Mouse (Mus musculus) midbrain, embryonic 16.5 days (tissue): Measurements from ENCODE around the gene Chid1. TPM values are rescaled to one million over a fixed set of nuclear protein-coding genes. Genes with fewer than 3 reads are reported as not detected.
A peak's percentile ranks its signal among the peaks of the same experiment; 100 is the strongest.

ENCODE experiments used
- ATAC-seq: fragments of 200-750 bp; cut with Nextera tagmentation; 2 replicates; pipeline ENCODE4 v1.8.0; 2017; ENCODE audit warnings: moderate TSS enrichment
- H3K27ac ChIP-seq: fragments of 300-500 bp; sonication (generic); 2 replicates; pipeline ENCODE4 v1.5.1; 2014; ENCODE audit warnings: mild to moderate bottlenecking, low read length, mixed read lengths
- H3K27me3 ChIP-seq: fragments of 300-500 bp; sonication (generic); 2 replicates; pipeline ENCODE4 v1.6.1; 2014; ENCODE audit warnings: low read depth, low read length, mixed read lengths; ENCODE audit not compliant: control insufficient read depth, insufficient read depth
- H3K36me3 ChIP-seq: fragments of 300-500 bp; sonication (generic); 2 replicates; pipeline ENCODE4 v1.6.1; 2014; ENCODE audit warnings: mild to moderate bottlenecking, low read length, moderate library complexity, mixed read lengths; ENCODE audit not compliant: control insufficient read depth, insufficient read depth
- H3K4me1 ChIP-seq: fragments of 300-500 bp; sonication (generic); 2 replicates; pipeline ENCODE4 v1.6.1; 2014; ENCODE audit warnings: mild to moderate bottlenecking, low read length, mixed read lengths; ENCODE audit not compliant: control insufficient read depth, insufficient read depth
- H3K4me2 ChIP-seq: fragments of 300-500 bp; sonication (generic); 2 replicates; pipeline ENCODE4 v1.6.1; 2014; ENCODE audit warnings: mild to moderate bottlenecking, low read length, mixed read lengths
- H3K4me3 ChIP-seq: fragments of 300-500 bp; sonication (generic); 2 replicates; pipeline ENCODE4 v1.5.1; 2014; ENCODE audit warnings: low read depth, mild to moderate bottlenecking, low read length, moderate library complexity, mixed read lengths
- H3K9ac ChIP-seq: fragments of 300-500 bp; sonication (generic); 2 replicates; pipeline ENCODE4 v1.6.1; 2014; ENCODE audit warnings: low read depth, low read length, mixed read lengths
- H3K9me3 ChIP-seq: fragments of 300-500 bp; sonication (generic); replicated peaks from 2 replicates; pipeline ENCODE4 v1.6.1; 2014; ENCODE audit warnings: mild to moderate bottlenecking, low read length, mixed read lengths; ENCODE audit not compliant: control insufficient read depth, poor library complexity, severe bottlenecking
- WGBS: fragments of 180-500 bp; shearing (Covaris S2); extraction: QIAGEN DNeasy Blood & Tissue Kit; methylation state at CpG from one replicate; pipeline ENCODE4 v1.1.7; 2014; 5-methylcytosine and 5-hydroxymethylcytosine counted together
- polyA plus RNA-seq: library from polyadenylated mRNA; unstranded; fragments of >200 nt; fragmentation: Nextera tagmentation; extraction: Ambion mirVana; gene quantifications from 2 replicates; pipeline ENCODE4 v1.2.1, GENCODE M21; 2015

Chid1 gene
- polyA plus RNA-seq, 1 experiment from 2014 or later = 52.8 TPM

- H3K4me2 ChIP-seq = no peak overlapping the region
- H3K9me3 ChIP-seq = no peaks in the 10 kb centered on the region
- H3K27ac ChIP-seq = no peak overlapping the region
- 94% methylated on average over 1 of the region's 1 CpGs for WGBS
- peaks cover 11% of the 10 kb centered on the region for H3K36me3 ChIP-seq
- peaks cover 44% of the 10 kb centered on the region for H3K4me1 ChIP-seq
- H3K4me3 ChIP-seq = no peak overlapping the region
- peaks cover 10% of the 10 kb centered on the region for H3K27me3 ChIP-seq
- H3K9ac ChIP-seq = no peak overlapping the region
- no peak for ATAC-seq
These were observed 68.4 kb downstream of the Chid1 start for GRCm38 (mm10) chr7:141471236-141471635.

- Histone ChIP-seq H3K27ac (no peak overlapping the region), H3K27me3 (peaks cover 13% of the 10 kb centered on the region), H3K36me3 (peaks cover 11% of the 10 kb centered on the region), H3K4me2 (no peak overlapping the region), H3K9ac (no peak overlapping the region), H3K4me3 (no peak overlapping the region), H3K9me3 (no peaks in the 10 kb centered on the region), H3K4me1 (peaks cover 40% of the 10 kb centered on the region)
- 95% methylated on average over 10 of the region's 10 CpGs for WGBS
- ATAC-seq = no peak
These were observed 69.1 kb downstream of the Chid1 start for GRCm38 (mm10) chr7:141470637-141470944.

- WGBS = 88% methylated on average over 18 of the region's 18 CpGs
- H3K4me3 ChIP-seq = no peak overlapping the region
- peaks cover 18% of the 10 kb centered on the region for H3K27me3 ChIP-seq
- ATAC-seq = no peak
- H3K9me3 ChIP-seq = no peaks in the 10 kb centered on the region
- H3K4me2 ChIP-seq = peak overlapping the region; percentile 66; the same call in 1 of the 2 replicates
- H3K4me1 ChIP-seq = peaks cover 40% of the 10 kb centered on the region
- no peak overlapping the region for H3K9ac ChIP-seq
- H3K27ac ChIP-seq = no peak overlapping the region
- peaks cover 11% of the 10 kb centered on the region for H3K36me3 ChIP-seq
These were observed 69.6 kb downstream of the Chid1 start for GRCm38 (mm10) chr7:141469901-141470636.

- Histone ChIP-seq H3K36me3 (peaks cover 11% of the 10 kb centered on the region), H3K27ac (peak overlapping the region; percentile 82), H3K9ac (peak overlapping the region; percentile 86), H3K4me2 (peak overlapping the region; percentile 66), H3K9me3 (no peaks in the 10 kb centered on the region), H3K4me3 (peak overlapping the region; percentile 56; the same call in 1 of the 2 replicates), H3K27me3 (peaks cover 25% of the 10 kb centered on the region), H3K4me1 (peaks cover 44% of the 10 kb centered on the region)
- 55% methylated on average over 6 of the region's 6 CpGs for WGBS
- no peak for ATAC-seq
These were observed 70.3 kb downstream of the Chid1 start for GRCm38 (mm10) chr7:141469352-141469751.

- no peaks in the 10 kb centered on the region for H3K9me3 ChIP-seq
- H3K4me3 ChIP-seq = peak overlapping the region; percentile 56
- peak; percentile 74 for ATAC-seq
- H3K4me2 ChIP-seq = peak overlapping the region; percentile 66
- H3K27me3 ChIP-seq = peaks cover 32% of the 10 kb centered on the region
- H3K9ac ChIP-seq = peak overlapping the region; percentile 86
- peaks cover 11% of the 10 kb centered on the region for H3K36me3 ChIP-seq
- WGBS = 18% methylated on average over 8 of the region's 8 CpGs
- peaks cover 37% of the 10 kb centered on the region for H3K4me1 ChIP-seq
- peak overlapping the region; percentile 82 for H3K27ac ChIP-seq
These were observed 71.0 kb downstream of the Chid1 start for GRCm38 (mm10) chr7:141468522-141469211.

- 22% methylated on average over 5 of the region's 5 CpGs for WGBS
- H3K9ac ChIP-seq = peak overlapping the region; percentile 86
- peak overlapping the region; percentile 56 for H3K4me3 ChIP-seq
- peak overlapping the region; percentile 82 for H3K27ac ChIP-seq
- peaks cover 11% of the 10 kb centered on the region for H3K36me3 ChIP-seq
- peaks cover 33% of the 10 kb centered on the region for H3K4me1 ChIP-seq
- H3K9me3 ChIP-seq = no peaks in the 10 kb centered on the region
- peaks cover 38% of the 10 kb centered on the region for H3K27me3 ChIP-seq
- peak overlapping the region; percentile 66 for H3K4me2 ChIP-seq
- ATAC-seq = no peak
These were observed 71.5 kb downstream of the Chid1 start for GRCm38 (mm10) chr7:141468164-141468521.

DNA sequence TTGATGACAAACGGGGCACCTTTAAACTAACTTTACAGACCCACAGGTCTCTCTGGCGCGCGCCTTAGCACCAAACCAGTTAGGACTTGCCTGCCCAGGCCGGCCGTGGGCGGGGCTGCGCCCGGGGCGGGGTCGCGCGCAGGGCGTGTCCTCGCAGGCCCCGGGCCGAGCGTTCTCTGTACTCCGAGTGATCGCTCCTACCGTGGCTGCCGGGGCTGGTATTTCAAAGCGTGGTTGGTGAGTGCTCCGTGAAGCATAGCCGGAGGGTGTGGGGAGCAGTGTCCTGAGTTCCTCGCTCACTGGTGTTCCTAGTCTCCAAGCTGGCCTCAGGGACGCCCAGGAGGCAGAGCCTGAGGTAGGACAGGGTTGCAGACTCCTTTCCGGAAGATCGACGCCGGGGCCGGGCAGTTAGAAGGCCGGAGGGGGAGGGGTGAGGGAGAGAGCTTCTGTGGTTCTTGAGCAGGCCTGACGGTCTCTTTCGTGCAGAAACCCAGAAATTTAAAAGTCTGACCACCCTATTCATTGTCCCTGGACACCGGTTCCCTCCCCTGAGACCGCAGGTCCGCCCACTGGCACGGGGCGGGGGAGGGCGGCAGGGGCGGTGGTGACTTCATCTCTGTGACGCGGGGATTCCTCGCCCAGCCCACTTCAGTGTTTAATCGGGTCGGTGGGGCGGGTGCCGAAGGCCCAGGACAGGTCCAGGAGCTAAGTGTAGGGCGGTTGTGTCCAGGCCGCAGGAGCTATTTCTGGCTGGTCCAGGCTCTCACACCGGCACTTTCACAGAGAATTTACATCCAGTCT lies 72.2 kb downstream of the Chid1 start, which contains the start of gene Cd151:
Gene Cd151 (plus strand): TSS at position 163 of the 801 bp plus-strand sequence.
- H3K4me1 ChIP-seq = peaks cover 33% of the 10 kb centered on the region
- ATAC-seq = peak; percentile 56
- no peaks in the 10 kb centered on the region for H3K9me3 ChIP-seq
- H3K9ac ChIP-seq = peak within 1 kb of the TSS; percentile 86
- H3K27me3 ChIP-seq = peaks cover 45% of the 10 kb centered on the region
- H3K4me3 ChIP-seq = peak within 1 kb of the TSS; percentile 56
- under 1% methylated on average over 52 of the region's 52 CpGs for WGBS
- peaks cover 8% of the 10 kb centered on the region for H3K36me3 ChIP-seq
- H3K27ac ChIP-seq = peak within 1 kb of the TSS; percentile 82
- peak within 1 kb of the TSS; percentile 66 for H3K4me2 ChIP-seq

- Histone ChIP-seq H3K4me1 (peaks cover 39% of the 10 kb centered on the region), H3K36me3 (peaks cover 4% of the 10 kb centered on the region; the same call in 1 of the 2 replicates), H3K4me3 (peak overlapping the region; percentile 56), H3K9me3 (no peaks in the 10 kb centered on the region), H3K9ac (peak overlapping the region; percentile 86; the same call in 1 of the 2 replicates), H3K4me2 (peak overlapping the region; percentile 66), H3K27ac (0 out of 2 replicates have a peak overlapping the region, but pooled peaks have one; percentile 10), H3K27me3 (peaks cover 52% of the 10 kb centered on the region)
- no peak for ATAC-seq
- 68% methylated on average over 10 of the region's 10 CpGs for WGBS
These were observed 73.0 kb downstream of the Chid1 start for GRCm38 (mm10) chr7:141466607-141467148.
